Mouse (Mus musculus) myocyte (in vitro differentiated cells): Measurements from ENCODE around the gene Gm11564. TPM values are rescaled to one million over a fixed set of nuclear protein-coding genes. Genes with fewer than 3 reads are reported as not detected.
"Not testable (repeated sequence)": the region's sequence is repeated elsewhere in the genome, so short reads cannot be mapped to it uniquely, and the experiment has no call there.

Experiments
- H3K27me3 ChIP-seq: one replicate; pipeline ENCODE4 v1.6.1; 2011; ENCODE audit not compliant: control insufficient read depth, insufficient read depth, insufficient read length
- H3K36me3 ChIP-seq: one replicate; pipeline ENCODE4 v1.6.1; 2011; ENCODE audit not compliant: control insufficient read depth, insufficient read depth
- H3K4me2 ChIP-seq: one replicate; pipeline ENCODE4 v1.6.1; 2011; ENCODE audit warnings: low read depth, control low read depth
- H3K4me3 ChIP-seq: one replicate; pipeline ENCODE4 v1.5.1; 2011; ENCODE audit warnings: mild to moderate bottlenecking, control low read depth, moderate library complexity
- H3K79me2 ChIP-seq: one replicate; pipeline ENCODE4 v1.6.1; 2011; ENCODE audit not compliant: control insufficient read depth, insufficient read depth
- H3ac ChIP-seq: one replicate; pipeline ENCODE4 v1.6.1; 2011; ENCODE audit not compliant: control insufficient read depth, insufficient read length
- CEBPB ChIP-seq: IDR thresholded peaks from 2 replicates; pipeline ENCODE4 v1.6.1; 2011; ENCODE audit warnings: mild to moderate bottlenecking, moderate library complexity; ENCODE audit not compliant: poor library complexity, insufficient read depth, severe bottlenecking
- E2F4 ChIP-seq: IDR thresholded peaks from one replicate; pipeline ENCODE4 v1.6.1; 2011; ENCODE audit warnings: mild to moderate bottlenecking, control low read depth, moderate library complexity; ENCODE audit not compliant: insufficient read depth
- MAX ChIP-seq: IDR thresholded peaks from one replicate; pipeline ENCODE4 v1.6.1; 2011; ENCODE audit warnings: low read depth, mild to moderate bottlenecking, control low read depth
- MYOD1 ChIP-seq, 3 experiments: IDR thresholded peaks; one replicate each; pipeline ENCODE4 v1.6.1; 2011; ENCODE audit warnings: control low read depth in 2 of 3, low read depth in 2 of 3, mild to moderate bottlenecking in 2 of 3, moderate library complexity in 1 of 3; ENCODE audit not compliant: insufficient read length in 2 of 3, control insufficient read depth in 1 of 3
- MYOG ChIP-seq, 3 experiments: IDR thresholded peaks; one replicate each; pipeline ENCODE4 v1.6.1; 2011; ENCODE audit warnings: control low read depth in 2 of 3, low read depth in 2 of 3, mild to moderate bottlenecking in 2 of 3; ENCODE audit not compliant: insufficient read length in 2 of 3, control insufficient read depth in 1 of 3, insufficient read depth in 1 of 3
- POLR2A ChIP-seq: IDR thresholded peaks from one replicate; pipeline ENCODE4 v1.6.1; 2011; ENCODE audit warnings: low read depth, mild to moderate bottlenecking, control low read depth, moderate library complexity; ENCODE audit not compliant: insufficient read length
- POLR2AphosphoS2 ChIP-seq: IDR thresholded peaks from one replicate; pipeline ENCODE4 v1.6.1; 2011; ENCODE audit warnings: low read depth, control low read depth; ENCODE audit not compliant: insufficient read length
- REST ChIP-seq: IDR thresholded peaks from one replicate; pipeline ENCODE4 v1.6.1; 2011; ENCODE audit warnings: mild to moderate bottlenecking, control low read depth, moderate library complexity; ENCODE audit not compliant: insufficient read depth, insufficient read length
- SRF ChIP-seq: IDR thresholded peaks from one replicate; pipeline ENCODE4 v1.6.1; 2011; ENCODE audit warnings: low read depth; ENCODE audit not compliant: control insufficient read depth, insufficient read length
- TCF12 ChIP-seq: IDR thresholded peaks from one replicate; pipeline ENCODE4 v1.6.1; 2011; ENCODE audit warnings: mild to moderate bottlenecking, control low read depth; ENCODE audit not compliant: poor library complexity, insufficient read depth, severe bottlenecking
- TCF3 ChIP-seq: IDR thresholded peaks from one replicate; pipeline ENCODE4 v1.6.1; 2011; ENCODE audit warnings: low read depth, control low read depth; ENCODE audit not compliant: insufficient read length
- USF1 ChIP-seq: IDR thresholded peaks from one replicate; pipeline ENCODE4 v1.6.1; 2011; ENCODE audit warnings: low read depth, mild to moderate bottlenecking, control low read depth, moderate library complexity
- polyA plus RNA-seq: library from polyadenylated mRNA; unstranded; fragments of >200 nt; fragmentation: generic; extraction: Trizol; gene quantifications from one replicate; pipeline ENCODE4 v1.2.1, GENCODE M21; 2012; ENCODE audit warnings: missing spikeins

Gene Gm11564
- not detected for polyA plus RNA-seq

- H3K27me3 ChIP-seq, H3K4me2 ChIP-seq, H3K36me3 ChIP-seq: not testable (repeated sequence)
Measured at GRCm38 (mm10) chr11:99815566-99815965, at the start of gene Gm11564. Gene Gm11564, minus strand, starts transcription at chr11:99815666.

GRCm38 (mm10) chr11:99864176-99864575, 48.7 kb upstream of the Gm11564 start, which contains the start of gene Gm11559:
Gene Gm11559, plus strand, starts transcription at chr11:99864476.
- H3K4me2 ChIP-seq, H3K79me2 ChIP-seq, H3K4me3 ChIP-seq, H3ac ChIP-seq, H3K27me3 ChIP-seq, H3K36me3 ChIP-seq: not testable (repeated sequence)

More at GRCm38 (mm10) chr11:99815566-99815965, at the start of gene Gm11564:
- not testable (repeated sequence) for H3K79me2 ChIP-seq, H3ac ChIP-seq, H3K4me3 ChIP-seq

GRCm38 (mm10) chr11:99858761-99859160, 43.3 kb upstream of the Gm11564 start:
- H3K36me3 ChIP-seq: no peaks in the 10 kb centered on the region
- no peaks in the 10 kb centered on the region for H3K79me2 ChIP-seq
- no peak overlapping the region for H3ac ChIP-seq
- no peak overlapping the region for H3K4me3 ChIP-seq
- TF ChIP-seq USF1: no peak
- TF ChIP-seq SRF: no peak
- TF ChIP-seq MAX: no peak
- TF ChIP-seq REST: no peak
- TF ChIP-seq E2F4: no peak
- TF ChIP-seq TCF12: no peak
- no peak for TF ChIP-seq MYOG (IDR thresholded peaks at IDR 0.05; ENCODE audit: control insufficient read depth in 1 of 3, insufficient read depth in 1 of 3, insufficient read length in 2 of 3, low read depth in 2 of 3)
- TF ChIP-seq POLR2A: no peak
- no peak for TF ChIP-seq TCF3
- TF ChIP-seq POLR2AphosphoS2: no peak
- no peak for TF ChIP-seq CEBPB
- no peak for TF ChIP-seq MYOD1 (IDR thresholded peaks at IDR 0.05; ENCODE audit: control insufficient read depth in 1 of 3, insufficient read length in 2 of 3, low read depth in 2 of 3)
- no peaks in the 10 kb centered on the region for H3K27me3 ChIP-seq
- no peak overlapping the region for H3K4me2 ChIP-seq

GRCm38 (mm10) chr11:99857617-99858016, 42.2 kb upstream of the Gm11564 start, which contains the start of gene Gm11568:
Gene Gm11568, plus strand, starts transcription at chr11:99857917.
- TF ChIP-seq USF1 (no peak), CEBPB (no peak), POLR2A (no peak), TCF12 (no peak), TCF3 (no peak), E2F4 (no peak), MAX (no peak), MYOD1 (IDR thresholded peaks at IDR 0.05; ENCODE audit: control insufficient read depth in 1 of 3, insufficient read length in 2 of 3, low read depth in 2 of 3) (no peak), REST (no peak), MYOG (IDR thresholded peaks at IDR 0.05; ENCODE audit: control insufficient read depth in 1 of 3, insufficient read depth in 1 of 3, insufficient read length in 2 of 3, low read depth in 2 of 3) (no peak), SRF (no peak), POLR2AphosphoS2 (no peak)
- Histone ChIP-seq H3ac (no peak within 1 kb of the TSS), H3K79me2 (no peaks in the 10 kb centered on the region), H3K4me2 (no peak within 1 kb of the TSS), H3K27me3 (no peaks in the 10 kb centered on the region), H3K4me3 (no peak within 1 kb of the TSS), H3K36me3 (no peaks in the 10 kb centered on the region)

GRCm38 (mm10) chr11:99854121-99854520, 38.7 kb upstream of the Gm11564 start:
- TF ChIP-seq SRF (no peak), POLR2AphosphoS2 (no peak), USF1 (no peak), POLR2A (no peak), E2F4 (no peak), TCF3 (no peak), REST (no peak), MAX (no peak), MYOD1 (IDR thresholded peaks at IDR 0.05; ENCODE audit: control insufficient read depth in 1 of 3, insufficient read length in 2 of 3, low read depth in 2 of 3) (no peak), TCF12 (no peak), MYOG (IDR thresholded peaks at IDR 0.05; ENCODE audit: control insufficient read depth in 1 of 3, insufficient read depth in 1 of 3, insufficient read length in 2 of 3, low read depth in 2 of 3) (no peak), CEBPB (no peak)
- no peak overlapping the region for H3ac ChIP-seq
- H3K27me3 ChIP-seq: no peaks in the 10 kb centered on the region
- H3K4me3 ChIP-seq: no peak overlapping the region
- H3K4me2 ChIP-seq: no peak overlapping the region
- no peaks in the 10 kb centered on the region for H3K79me2 ChIP-seq
- H3K36me3 ChIP-seq: no peaks in the 10 kb centered on the region

- no peak within 1 kb of the TSS for H3ac ChIP-seq
- no peaks in the 10 kb centered on the region for H3K36me3 ChIP-seq
- TF ChIP-seq USF1 (no peak), SRF (no peak), TCF3 (no peak), POLR2A (no peak), POLR2AphosphoS2 (no peak), MAX (no peak), REST (no peak), TCF12 (no peak), E2F4 (no peak), CEBPB (no peak), MYOD1 (IDR thresholded peaks at IDR 0.05; ENCODE audit: control insufficient read depth in 1 of 3, insufficient read length in 2 of 3, low read depth in 2 of 3) (no peak), MYOG (IDR thresholded peaks at IDR 0.05; ENCODE audit: control insufficient read depth in 1 of 3, insufficient read depth in 1 of 3, insufficient read length in 2 of 3, low read depth in 2 of 3) (no peak)
- H3K79me2 ChIP-seq: no peaks in the 10 kb centered on the region
- no peaks in the 10 kb centered on the region for H3K27me3 ChIP-seq
- H3K4me3 ChIP-seq: no peak within 1 kb of the TSS
- H3K4me2 ChIP-seq: no peak within 1 kb of the TSS
Measured at GRCm38 (mm10) chr11:99851508-99851907, 36.0 kb upstream of the Gm11564 start, which contains the start of gene Krtap4-16. Gene Krtap4-16, minus strand, starts transcription at chr11:99851608.
